Mouse (Mus musculus): ENCODE measurements around the gene Ddah1. TPM values are rescaled to one million over a fixed set of nuclear protein-coding genes. Genes with fewer than 3 reads are reported as not detected.

Ddah1 gene
- polyA plus RNA-seq, 1 experiment from 2014 or later: 53.5 TPM

DNA sequence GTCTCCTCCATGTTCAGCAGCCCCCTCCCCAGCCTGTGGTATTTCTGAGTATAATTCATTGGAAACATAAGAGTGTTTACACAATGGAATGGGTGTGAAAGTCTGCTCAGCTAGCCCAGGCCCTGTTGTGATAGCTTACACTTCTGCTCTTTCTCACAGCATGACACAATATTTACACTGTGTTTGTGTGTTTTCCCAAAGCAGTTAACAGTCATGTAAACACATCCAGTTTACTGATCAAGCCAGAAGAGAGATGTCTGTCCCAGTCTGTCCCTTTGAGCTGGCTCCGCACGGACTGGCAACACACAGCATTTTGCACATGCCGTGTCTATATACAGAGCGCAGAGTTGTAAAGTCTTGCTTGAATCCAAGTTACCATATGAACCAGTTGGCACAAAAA, 32.2 kb downstream of the Ddah1 start:
- Histone ChIP-seq H3K27me3 (replicated peaks) (no peaks in the 10 kb centered on the region), H3K36me3 (no peaks in the 10 kb centered on the region), H3K4me2 (replicated peaks) (no peak overlapping the region), H3K4me1 (replicated peaks) (peaks cover 10% of the 10 kb centered on the region; the same call in 1 of the 2 replicates), H3K27ac (no peak overlapping the region), H3K9me3 (no peaks in the 10 kb centered on the region), H3K4me3 (replicated peaks) (no peak overlapping the region), H3K9ac (no peak overlapping the region)
- ATAC-seq: peak; percentile 24; the same call in 1 of the 2 replicates
- WGBS: 54% methylated on average over 4 of the region's 4 CpGs

- no peak overlapping the region for H3K4me3 ChIP-seq (replicated peaks)
- H3K36me3 ChIP-seq: no peaks in the 10 kb centered on the region
- H3K27ac ChIP-seq: no peak overlapping the region
- peak; percentile 43 for ATAC-seq
- no peaks in the 10 kb centered on the region for H3K9me3 ChIP-seq
- H3K9ac ChIP-seq: no peak overlapping the region
- peaks cover 25% of the 10 kb centered on the region for H3K4me1 ChIP-seq (replicated peaks)
- no peaks in the 10 kb centered on the region for H3K27me3 ChIP-seq (replicated peaks)
- 62% methylated on average over 10 of the region's 10 CpGs for WGBS
- H3K4me2 ChIP-seq (replicated peaks): no peak overlapping the region
Measured at GRCm38 (mm10) chr3:145794355-145794754, 35.9 kb downstream of the Ddah1 start.

DNA sequence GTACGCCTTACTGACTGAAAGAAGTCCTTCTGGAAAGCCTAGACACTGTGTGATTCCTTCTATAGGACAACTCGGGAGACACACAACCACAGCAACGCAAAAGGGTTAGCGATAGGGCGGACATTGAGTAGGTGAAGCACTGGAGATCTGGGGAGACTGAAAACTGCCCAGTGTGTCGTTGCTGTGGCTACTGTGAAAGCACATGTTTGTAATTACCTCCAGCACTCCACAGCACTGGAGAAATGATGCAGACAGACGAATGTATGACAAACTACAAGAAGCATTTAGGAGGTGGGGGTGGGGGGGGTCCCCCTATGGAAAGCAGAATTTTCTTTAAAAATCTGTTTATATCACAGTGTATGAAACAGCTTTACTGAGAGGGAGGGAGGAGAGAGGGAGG, 37.4 kb downstream of the Ddah1 start:
- no peak for ATAC-seq
- H3K27ac ChIP-seq: no peak overlapping the region

GRCm38 (mm10) chr3:145798042-145798441, 39.6 kb downstream of the Ddah1 start:
- no peak overlapping the region for H3K9ac ChIP-seq
- WGBS: 53% methylated on average over 10 of the region's 10 CpGs

More for the DNA sequence above, 37.4 kb downstream of the Ddah1 start:
- Histone ChIP-seq H3K9me3 (no peaks in the 10 kb centered on the region), H3K4me1 (replicated peaks) (peaks cover 20% of the 10 kb centered on the region), H3K36me3 (no peaks in the 10 kb centered on the region), H3K9ac (no peak overlapping the region), H3K4me3 (replicated peaks) (no peak overlapping the region), H3K27me3 (replicated peaks) (no peaks in the 10 kb centered on the region), H3K4me2 (replicated peaks) (no peak overlapping the region)
- 77% methylated on average over 7 of the region's 7 CpGs for WGBS

GRCm38 (mm10) chr3:145798751-145799188, 40.3 kb downstream of the Ddah1 start:
- Histone ChIP-seq H3K27me3 (replicated peaks) (no peaks in the 10 kb centered on the region), H3K9me3 (no peaks in the 10 kb centered on the region), H3K9ac (no peak overlapping the region), H3K27ac (peak overlapping the region; percentile 34; the same call in 1 of the 2 replicates), H3K4me1 (replicated peaks) (peaks cover 19% of the 10 kb centered on the region), H3K4me2 (replicated peaks) (peak overlapping the region; percentile 17; the same call in 1 of the 2 replicates), H3K4me3 (replicated peaks) (no peak overlapping the region), H3K36me3 (no peaks in the 10 kb centered on the region)
- ATAC-seq: peak; percentile 85
- 5% methylated on average over 6 of the region's 6 CpGs for WGBS

More at GRCm38 (mm10) chr3:145798042-145798441, 39.6 kb downstream of the Ddah1 start:
- H3K4me2 ChIP-seq (replicated peaks): no peak overlapping the region
- 0 out of 2 replicates have a peak, but pooled peaks have one; percentile 16 for ATAC-seq
- no peaks in the 10 kb centered on the region for H3K27me3 ChIP-seq (replicated peaks)
- peak overlapping the region; percentile 15; the same call in 1 of the 2 replicates for H3K27ac ChIP-seq
- no peaks in the 10 kb centered on the region for H3K9me3 ChIP-seq
- H3K4me1 ChIP-seq (replicated peaks): peaks cover 19% of the 10 kb centered on the region
- H3K36me3 ChIP-seq: no peaks in the 10 kb centered on the region
- H3K4me3 ChIP-seq (replicated peaks): no peak overlapping the region

DNA sequence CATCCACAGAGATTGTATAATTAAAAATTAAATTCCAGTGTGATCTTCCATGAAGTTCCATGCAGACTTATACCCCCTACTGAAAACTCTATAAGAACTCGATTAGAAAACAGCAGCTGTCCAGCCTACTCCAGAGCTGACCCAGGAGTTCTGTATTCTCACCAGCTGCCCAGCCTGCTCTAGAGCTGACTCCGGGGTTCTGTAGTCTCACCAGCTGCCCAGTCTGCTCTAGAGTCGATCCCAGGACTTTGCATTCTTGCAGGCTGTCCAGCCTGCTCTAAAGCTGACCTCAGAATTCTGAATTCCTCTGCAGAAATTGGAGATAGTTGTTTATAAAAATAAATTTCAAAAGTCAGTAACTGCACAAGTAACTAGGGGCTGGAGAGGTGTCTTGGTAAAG, 40.9 kb downstream of the Ddah1 start:
- Histone ChIP-seq H3K36me3 (no peaks in the 10 kb centered on the region), H3K27ac (0 out of 2 replicates have a peak overlapping the region, but pooled peaks have one; percentile 19), H3K4me1 (replicated peaks) (peaks cover 19% of the 10 kb centered on the region), H3K4me2 (replicated peaks) (no peak overlapping the region), H3K27me3 (replicated peaks) (no peaks in the 10 kb centered on the region), H3K9me3 (no peaks in the 10 kb centered on the region), H3K4me3 (replicated peaks) (no peak overlapping the region), H3K9ac (no peak overlapping the region)
- peak; percentile 54 for ATAC-seq
- WGBS: 27% methylated on average over 3 of the region's 3 CpGs

DNA sequence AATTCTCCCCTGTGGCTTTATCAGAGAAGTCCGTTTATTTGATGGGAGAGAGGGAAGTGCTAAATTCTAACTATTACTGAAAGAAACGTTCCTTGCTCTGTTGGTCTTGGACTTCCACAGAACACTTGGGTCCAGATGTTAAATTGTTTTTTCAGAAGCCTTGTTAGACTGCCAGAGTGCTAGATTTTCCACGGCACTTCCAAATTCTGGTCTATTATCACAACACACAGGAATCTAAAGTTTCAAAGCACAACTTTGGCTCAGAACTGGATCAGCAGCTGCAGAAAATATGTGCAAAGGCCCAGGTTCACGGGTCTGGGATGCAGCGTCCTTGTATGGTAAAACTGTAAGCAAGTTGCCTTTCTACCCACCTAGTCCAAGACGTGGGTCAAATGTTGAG, 43.6 kb downstream of the Ddah1 start:
- no peak for ATAC-seq
- no peak overlapping the region for H3K27ac ChIP-seq
- no peak overlapping the region for H3K4me2 ChIP-seq (replicated peaks)
- WGBS: 63% methylated on average over 6 of the region's 6 CpGs
- no peaks in the 10 kb centered on the region for H3K27me3 ChIP-seq (replicated peaks)
- no peak overlapping the region for H3K4me3 ChIP-seq (replicated peaks)
- peaks cover 23% of the 10 kb centered on the region for H3K4me1 ChIP-seq (replicated peaks)
- H3K36me3 ChIP-seq: no peaks in the 10 kb centered on the region
- no peak overlapping the region for H3K9ac ChIP-seq
- H3K9me3 ChIP-seq: no peaks in the 10 kb centered on the region

- Histone ChIP-seq H3K27me3 (replicated peaks) (no peaks in the 10 kb centered on the region), H3K4me3 (replicated peaks) (no peak overlapping the region), H3K27ac (no peak overlapping the region), H3K4me1 (replicated peaks) (0 out of 2 replicates have a peak, but pooled peaks cover 4% of the 10 kb centered on the region), H3K9me3 (no peaks in the 10 kb centered on the region), H3K36me3 (no peaks in the 10 kb centered on the region), H3K9ac (no peak overlapping the region), H3K4me2 (replicated peaks) (no peak overlapping the region)
- WGBS: 67% methylated on average over 4 of the region's 4 CpGs
- no peak for ATAC-seq
Measured at GRCm38 (mm10) chr3:145805848-145806247, 47.4 kb downstream of the Ddah1 start.

- H3K4me1 ChIP-seq (replicated peaks): 0 out of 2 replicates have a peak, but pooled peaks cover 4% of the 10 kb centered on the region
- no peaks in the 10 kb centered on the region for H3K27me3 ChIP-seq (replicated peaks)
- ATAC-seq: no peak
- H3K4me3 ChIP-seq (replicated peaks): no peak overlapping the region
- 30% methylated on average over 5 of the region's 5 CpGs for WGBS
- H3K36me3 ChIP-seq: no peaks in the 10 kb centered on the region
- no peak overlapping the region for H3K27ac ChIP-seq
- H3K9ac ChIP-seq: no peak overlapping the region
- H3K9me3 ChIP-seq: no peaks in the 10 kb centered on the region
- no peak overlapping the region for H3K4me2 ChIP-seq (replicated peaks)
Measured at GRCm38 (mm10) chr3:145806502-145806901, 48.0 kb downstream of the Ddah1 start.

DNA sequence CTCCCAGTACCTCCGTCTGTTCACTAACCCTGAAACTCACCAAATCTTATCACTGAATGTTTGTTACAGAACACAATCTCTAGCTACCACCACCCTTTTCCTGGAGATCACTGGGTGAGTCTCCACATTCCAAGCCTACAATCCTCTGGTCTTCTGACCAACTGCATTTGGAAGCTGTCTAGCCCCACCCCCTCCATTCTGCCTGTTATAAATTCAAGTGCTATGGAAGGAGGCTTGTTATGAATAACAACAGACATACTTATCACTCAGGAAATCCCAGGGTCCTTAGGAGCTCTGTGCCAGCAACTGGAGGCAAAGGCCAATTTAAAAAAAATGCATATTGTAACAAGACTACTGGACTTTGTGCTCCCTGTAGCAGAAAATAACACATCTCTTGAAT, 58.3 kb downstream of the Ddah1 start:
- ATAC-seq: peak; percentile 83
- H3K4me1 ChIP-seq (replicated peaks): peaks cover 18% of the 10 kb centered on the region
- peak overlapping the region; percentile 27; the same call in 1 of the 2 replicates for H3K4me2 ChIP-seq (replicated peaks)
- H3K27ac ChIP-seq: 0 out of 2 replicates have a peak overlapping the region, but pooled peaks have one; percentile 46
- no peaks in the 10 kb centered on the region for H3K36me3 ChIP-seq
- H3K4me3 ChIP-seq (replicated peaks): no peak overlapping the region
- no peaks in the 10 kb centered on the region for H3K9me3 ChIP-seq
- no peak overlapping the region for H3K9ac ChIP-seq
- H3K27me3 ChIP-seq (replicated peaks): no peaks in the 10 kb centered on the region
- 38% methylated on average over 1 of the region's 1 CpGs for WGBS

DNA sequence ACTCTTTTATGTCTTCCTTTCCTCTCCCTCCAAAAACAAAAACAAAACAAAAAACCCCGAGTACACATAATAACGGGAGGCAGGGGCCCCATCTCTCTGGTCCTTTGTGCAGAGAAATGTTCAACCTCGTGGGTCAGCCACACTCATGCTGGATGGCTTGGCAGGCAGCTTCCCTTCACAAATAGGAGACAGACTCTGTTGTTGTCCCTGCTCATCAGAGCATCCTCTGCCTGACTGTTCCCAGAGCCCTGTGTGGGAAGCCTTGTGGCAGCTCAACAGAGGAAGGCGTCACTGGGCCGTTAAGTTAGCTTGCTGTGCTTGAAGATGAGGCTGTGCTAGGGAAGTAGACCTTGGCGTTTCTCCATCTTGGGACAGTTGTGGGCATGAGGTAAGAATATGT, 58.8 kb downstream of the Ddah1 start:
- ATAC-seq: 0 out of 2 replicates have a peak, but pooled peaks have one; percentile 22
- Histone ChIP-seq H3K4me3 (replicated peaks) (no peak overlapping the region), H3K4me1 (replicated peaks) (peaks cover 18% of the 10 kb centered on the region), H3K4me2 (replicated peaks) (peak overlapping the region; percentile 27; the same call in 1 of the 2 replicates), H3K9me3 (no peaks in the 10 kb centered on the region), H3K9ac (no peak overlapping the region), H3K36me3 (no peaks in the 10 kb centered on the region), H3K27me3 (replicated peaks) (no peaks in the 10 kb centered on the region), H3K27ac (peak overlapping the region; percentile 46; the same call in 1 of the 2 replicates)
- 47% methylated on average over 6 of the region's 6 CpGs for WGBS

- no peak overlapping the region for H3K4me3 ChIP-seq (replicated peaks)
- H3K27ac ChIP-seq: peak overlapping the region; percentile 19
- no peak for ATAC-seq
- peaks cover 16% of the 10 kb centered on the region for H3K4me1 ChIP-seq (replicated peaks)
- no peak overlapping the region for H3K4me2 ChIP-seq (replicated peaks)
- H3K27me3 ChIP-seq (replicated peaks): no peaks in the 10 kb centered on the region
- H3K9ac ChIP-seq: no peak overlapping the region
- H3K9me3 ChIP-seq: no peaks in the 10 kb centered on the region
- WGBS: 41% methylated on average over 2 of the region's 2 CpGs
- H3K36me3 ChIP-seq: no peaks in the 10 kb centered on the region
Measured at GRCm38 (mm10) chr3:145820439-145820838, 62.0 kb downstream of the Ddah1 start.

- H3K4me2 ChIP-seq (replicated peaks): no peak overlapping the region
- ATAC-seq: no peak
- H3K27ac ChIP-seq: peak overlapping the region; percentile 19
- peaks cover 16% of the 10 kb centered on the region for H3K4me1 ChIP-seq (replicated peaks)
- no peaks in the 10 kb centered on the region for H3K27me3 ChIP-seq (replicated peaks)
- H3K9ac ChIP-seq: no peak overlapping the region
- no peak overlapping the region for H3K4me3 ChIP-seq (replicated peaks)
- 91% methylated on average over 2 of the region's 2 CpGs for WGBS
- H3K9me3 ChIP-seq: no peaks in the 10 kb centered on the region
- H3K36me3 ChIP-seq: no peaks in the 10 kb centered on the region
Measured at GRCm38 (mm10) chr3:145820938-145821337, 62.5 kb downstream of the Ddah1 start.

Data from intestine, embryonic 15.5 days (tissue).